12 mouse cellular contexts compared by ENCODE assay signal in the genomic region with DNA sequence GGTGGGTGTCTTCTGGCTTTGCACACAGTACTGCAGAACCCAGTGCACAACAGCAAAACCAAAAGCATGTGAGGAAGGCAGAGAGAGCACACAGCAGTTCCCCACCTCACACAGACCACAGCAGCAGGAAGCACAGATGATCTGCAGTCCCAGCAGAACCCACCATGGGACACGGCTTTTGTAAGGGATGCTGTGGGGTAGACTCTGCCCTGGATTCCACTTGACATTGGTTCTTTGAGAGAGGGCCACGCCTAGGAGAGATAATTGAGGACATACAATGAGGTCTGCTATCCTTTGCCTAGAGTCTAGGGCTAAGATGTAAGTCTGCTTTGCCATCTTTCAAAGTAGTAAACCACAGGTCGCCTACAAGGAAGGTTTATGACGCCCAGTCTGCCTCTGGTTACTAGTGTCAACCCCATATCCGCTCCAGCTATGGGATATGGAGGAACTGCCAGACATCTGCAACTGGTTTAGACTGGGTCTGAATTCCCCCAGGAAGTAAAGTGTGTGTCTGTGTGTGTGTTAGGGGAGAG.
DNase-seq lines count a peak whose midpoint lies in the region; ATAC-seq lines count a peak whose summit lies in the region.
"Had no signal": no experiment of that assay in that cellular context is flagged by ENCODE, and none has a peak within 500 bp of the region (broad histone marks: within the 10 kb centered on the region; RNA-seq: fewer than 3 reads in every experiment).

No protein-coding gene starts in this region.

- H3K27me3 ChIP-seq in hindbrain, embryonic 14.5 days (ENCODE audit: control insufficient read depth, insufficient read depth, low read length) = no peaks in the 10 kb centered on the region
- H3K27me3 ChIP-seq: heart, embryonic 13.5 days had no signal

- no peaks in the 10 kb centered on the region for H3K9me3 ChIP-seq in hindbrain, embryonic 14.5 days (ENCODE audit: control insufficient read depth, low read length)
- H3K9me3 ChIP-seq: heart, embryonic 13.5 days had no signal

- no peaks in the 10 kb centered on the region for H3K4me1 ChIP-seq in hindbrain, embryonic 14.5 days (replicated peaks; ENCODE audit: control insufficient read depth, insufficient read depth, low read length)
- H3K4me1 ChIP-seq: heart, embryonic 13.5 days had no signal

- 82% methylated on average over 5 of the region's 5 CpGs for WGBS in hindbrain, embryonic 14.5 days

- no peak overlapping the region for H3K9ac ChIP-seq in hindbrain, embryonic 14.5 days
- H3K9ac ChIP-seq: heart, embryonic 13.5 days had no signal

- no peak overlapping the region for H3K4me3 ChIP-seq in hindbrain, embryonic 14.5 days (replicated peaks; ENCODE audit: low read length)
- H3K4me3 ChIP-seq: heart, embryonic 13.5 days had no signal

- no peak overlapping the region for H3K27ac ChIP-seq in hindbrain, embryonic 14.5 days
- H3K27ac ChIP-seq: heart, embryonic 13.5 days had no signal

- H3K36me3 ChIP-seq in hindbrain, embryonic 14.5 days (replicated peaks; ENCODE audit: control insufficient read depth, insufficient read depth) = no peaks in the 10 kb centered on the region
- H3K36me3 ChIP-seq: heart, embryonic 13.5 days had no signal

- no peak overlapping the region for H3K4me2 ChIP-seq in hindbrain, embryonic 14.5 days (replicated peaks)
- H3K4me2 ChIP-seq: heart, embryonic 13.5 days had no signal

- peak; percentile 71 to 90 for ATAC-seq in hematopoietic stem cell, adult 5-6 weeks (replicated peaks in 1 of 2; ENCODE audit: insufficient read depth in 1 of 2, low FRiP score in 2 of 2, low TSS enrichment in 1 of 2, low read depth in 1 of 2, poor library complexity in 2 of 2, severe bottlenecking in 2 of 2)
- peak; percentile 59 for ATAC-seq in monocyte, adult 5-6 weeks (replicated peaks; ENCODE audit: insufficient number of reproducible peaks, low FRiP score, low TSS enrichment, poor library complexity, severe bottlenecking)
- no peak for ATAC-seq in hindbrain, embryonic 14.5 days (ENCODE audit: low FRiP score)

- peak; percentile 42 for DNase-seq in 3T3-L1 (ENCODE audit: low read depth, low spot score)
- DNase-seq in NIH3T3 (ENCODE audit: low read depth) = peak; percentile 47
- DNase-seq in cerebellum, adult 8-10 months = no peak
- no peak for DNase-seq in frontal cortex, adult 2 months (ENCODE audit: extremely low spot score in 1 of 2, low spot score in 1 of 2)
- no peak for DNase-seq in hindbrain, embryonic 14.5 days (ENCODE audit: low spot score)
- DNase-seq in frontal cortex, postnatal 36 days (ENCODE audit: low spot score in 2 of 2) = no peak
- DNase-seq: cerebellum, adult 9-11 months; kidney, adult 2 months; right cerebral cortex, postnatal 25 days had no signal

Comparison
In these comparisons a context has a peak if more than half of its experiments do, and no peak if none do; other contexts are left out.
1. DNase-seq: peak in 3T3-L1 (single experiment) and NIH3T3 (single experiment); none in cerebellum, adult 8-10 months (single experiment), frontal cortex, adult 2 months (0 of 2), hindbrain, embryonic 14.5 days (single experiment) and frontal cortex, postnatal 36 days (0 of 2).